Mouse (Mus musculus): ENCODE data around the gene Erbb4. TPM values are rescaled to one million over a fixed set of nuclear protein-coding genes. Genes with fewer than 3 reads are reported as not detected.

The Erbb4 gene
- total and polyA plus RNA-seq, 2 experiments, result 0.50 to 2.9 TPM

DNA sequence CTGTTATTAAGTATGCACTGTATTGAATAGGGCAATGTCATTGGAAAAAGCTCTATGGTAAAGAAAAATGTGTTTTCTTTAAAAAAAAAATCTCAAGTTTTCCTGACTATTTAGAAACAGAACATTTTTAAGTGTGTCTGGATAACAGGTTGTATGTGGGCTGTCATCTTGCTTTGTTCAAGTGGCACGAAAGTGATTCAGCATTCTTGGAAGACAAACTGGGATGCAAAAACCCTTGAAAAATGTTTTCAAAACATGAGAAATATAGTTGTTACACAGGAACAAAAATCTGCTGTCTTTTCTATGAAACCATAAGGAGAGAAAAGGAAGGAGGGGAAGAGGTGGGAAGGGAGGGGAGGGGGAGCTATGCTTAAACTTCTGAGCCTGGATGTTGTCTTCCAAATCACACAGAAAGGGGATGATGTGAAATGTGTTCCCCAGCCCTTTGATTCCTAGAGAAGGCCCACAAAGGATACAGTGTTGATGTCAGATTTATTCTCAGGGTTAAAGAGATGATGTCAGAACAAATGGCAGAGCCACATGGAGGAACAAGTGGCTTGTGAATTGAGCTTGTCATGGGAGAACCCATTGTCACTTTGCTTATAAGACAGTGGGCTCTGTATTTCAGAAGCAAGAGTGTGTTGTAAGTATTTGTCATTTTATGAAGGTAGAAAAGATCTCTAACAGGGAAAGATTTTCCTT is 16.4 kb upstream of the Erbb4 start:
- Histone ChIP-seq H3K36me3 (ENCODE audit: control insufficient read depth, insufficient read depth, low read length) (no peaks in the 10 kb centered on the region), H3K27ac (replicated peaks; ENCODE audit: insufficient read depth, low read depth, low read length) (no peak overlapping the region), H3K9ac (ENCODE audit: low read depth, low read length) (no peak overlapping the region), H3K4me3 (ENCODE audit: insufficient read depth, low read depth, low read length) (no peak overlapping the region), H3K79me2 (ENCODE audit: control insufficient read depth, insufficient read depth, low read length) (no peaks in the 10 kb centered on the region), H3K4me1 (ENCODE audit: control insufficient read depth, insufficient read depth, low read length) (no peaks in the 10 kb centered on the region), H3K27me3 (ENCODE audit: control insufficient read depth, insufficient read depth, low read length) (no peaks in the 10 kb centered on the region)
- 91% methylated on average over 1 of the region's 1 CpGs for WGBS
- no peak for TF ChIP-seq POLR2A (IDR thresholded peaks at IDR 0.05; ENCODE audit: extremely low read depth, insufficient read depth, low read length)
- no peak for TF ChIP-seq CTCF (IDR thresholded peaks at IDR 0.05; ENCODE audit: low read depth, low read length)
- DNase-seq (ENCODE audit: extremely low read depth, low read depth, low spot score), result no peak

DNA sequence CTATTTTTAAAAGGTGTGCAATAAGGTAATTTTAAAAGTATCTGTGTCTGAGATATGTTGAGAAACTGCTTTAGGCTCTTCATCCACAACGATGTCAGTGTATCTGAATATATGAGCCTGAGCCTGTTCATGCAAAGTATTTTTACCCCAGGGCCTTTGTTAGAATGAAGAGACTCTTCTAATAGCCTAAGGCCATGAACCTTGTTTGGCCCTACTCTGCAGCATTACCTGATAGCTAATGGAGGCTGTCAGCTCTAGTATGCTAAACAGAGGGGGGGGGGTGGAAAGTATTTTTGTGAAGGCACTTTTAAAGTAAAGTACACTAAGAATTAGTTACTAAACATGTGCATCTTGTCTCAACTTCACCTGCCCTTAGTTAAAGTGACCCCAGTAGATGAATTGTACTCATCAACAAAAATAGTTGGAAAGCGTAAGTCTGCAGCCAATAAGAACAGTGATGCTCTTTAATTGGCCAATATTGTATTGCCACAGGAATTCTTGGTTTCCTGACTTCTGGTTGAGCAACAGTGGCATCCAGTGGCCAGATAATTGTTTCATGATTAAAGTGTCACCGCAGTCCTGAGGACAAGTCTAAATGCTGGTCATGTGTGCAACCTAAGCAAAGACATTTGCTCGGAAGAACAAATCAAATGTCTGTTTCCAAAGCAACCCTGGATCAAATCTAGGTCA is 10.5 kb upstream of the Erbb4 start:
- 79% methylated on average over 4 of the region's 4 CpGs for WGBS
- Histone ChIP-seq H3K4me3 (ENCODE audit: insufficient read depth, low read depth, low read length) (no peak overlapping the region), H3K79me2 (ENCODE audit: control insufficient read depth, insufficient read depth, low read length) (no peaks in the 10 kb centered on the region), H3K27me3 (ENCODE audit: control insufficient read depth, insufficient read depth, low read length) (no peaks in the 10 kb centered on the region), H3K27ac (replicated peaks; ENCODE audit: insufficient read depth, low read depth, low read length) (no peak overlapping the region), H3K4me1 (ENCODE audit: control insufficient read depth, insufficient read depth, low read length) (no peaks in the 10 kb centered on the region), H3K9ac (ENCODE audit: low read depth, low read length) (no peak overlapping the region), H3K36me3 (ENCODE audit: control insufficient read depth, insufficient read depth, low read length) (no peaks in the 10 kb centered on the region)
- peak; percentile 54 for DNase-seq (ENCODE audit: extremely low read depth, low read depth, low spot score)
- TF ChIP-seq POLR2A (IDR thresholded peaks at IDR 0.05; ENCODE audit: extremely low read depth, insufficient read depth, low read length) (no peak), CTCF (IDR thresholded peaks at IDR 0.05; ENCODE audit: low read depth, low read length) (peak; percentile 43; the same call in 1 of the 2 replicates)

- DNase-seq (ENCODE audit: extremely low read depth, low read depth, low spot score), result peak; percentile 70
- Histone ChIP-seq H3K27ac (replicated peaks; ENCODE audit: insufficient read depth, low read depth, low read length) (no peak overlapping the region), H3K4me3 (ENCODE audit: insufficient read depth, low read depth, low read length) (peak overlapping the region; percentile 61), H3K4me1 (ENCODE audit: control insufficient read depth, insufficient read depth, low read length) (no peaks in the 10 kb centered on the region), H3K9ac (ENCODE audit: low read depth, low read length) (peak overlapping the region; percentile 44), H3K79me2 (ENCODE audit: control insufficient read depth, insufficient read depth, low read length) (no peaks in the 10 kb centered on the region), H3K36me3 (ENCODE audit: control insufficient read depth, insufficient read depth, low read length) (no peaks in the 10 kb centered on the region), H3K27me3 (ENCODE audit: control insufficient read depth, insufficient read depth, low read length) (no peaks in the 10 kb centered on the region)
- 5% methylated on average over 20 of the region's 20 CpGs for WGBS
- TF ChIP-seq POLR2A (IDR thresholded peaks at IDR 0.05; ENCODE audit: extremely low read depth, insufficient read depth, low read length), result no peak
- TF ChIP-seq CTCF (IDR thresholded peaks at IDR 0.05; ENCODE audit: low read depth, low read length), result no peak
Observed at GRCm38 (mm10) chr1:69108159-69108925, 483 bp upstream of the Erbb4 start.

DNA sequence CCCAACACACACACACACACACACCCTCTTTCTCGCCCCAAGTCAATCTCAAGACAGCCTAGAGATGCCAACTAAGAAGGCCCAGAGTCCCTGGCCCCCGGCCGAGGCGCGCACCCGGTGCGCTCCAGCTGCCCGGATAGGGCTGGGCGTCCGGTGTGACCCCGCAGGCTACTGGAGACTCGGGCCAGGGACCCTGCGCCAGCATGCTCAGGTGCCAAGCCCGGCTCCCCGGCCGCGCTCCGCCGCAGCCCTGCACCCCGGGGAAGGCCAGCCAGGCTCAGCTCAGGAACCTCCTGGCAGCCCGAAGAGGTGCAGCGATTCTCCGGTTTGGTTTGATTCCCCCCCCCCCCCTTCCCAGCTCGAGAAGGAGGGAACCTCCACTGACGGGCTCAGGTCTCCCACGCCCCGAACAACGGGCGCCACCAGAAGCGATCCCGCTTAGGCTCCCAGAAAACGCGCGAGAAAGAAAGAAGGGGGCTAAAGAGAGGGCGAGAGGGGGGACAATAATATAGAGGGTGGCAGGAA is 860 bp downstream of the Erbb4 start:
- H3K79me2 ChIP-seq (ENCODE audit: control insufficient read depth, insufficient read depth, low read length), result no peaks in the 10 kb centered on the region
- no peaks in the 10 kb centered on the region for H3K36me3 ChIP-seq (ENCODE audit: control insufficient read depth, insufficient read depth, low read length)
- H3K4me1 ChIP-seq (ENCODE audit: control insufficient read depth, insufficient read depth, low read length), result no peaks in the 10 kb centered on the region
- TF ChIP-seq POLR2A (IDR thresholded peaks at IDR 0.05; ENCODE audit: extremely low read depth, insufficient read depth, low read length) (0 out of 2 replicates have a peak, but pooled peaks have one; percentile 10), CTCF (IDR thresholded peaks at IDR 0.05; ENCODE audit: low read depth, low read length) (no peak)
- peak overlapping the region; percentile 61 for H3K4me3 ChIP-seq (ENCODE audit: insufficient read depth, low read depth, low read length)
- under 1% methylated on average over 35 of the region's 35 CpGs for WGBS
- no peak for DNase-seq (ENCODE audit: extremely low read depth, low read depth, low spot score)
- no peaks in the 10 kb centered on the region for H3K27me3 ChIP-seq (ENCODE audit: control insufficient read depth, insufficient read depth, low read length)
- peak overlapping the region; percentile 86 for H3K27ac ChIP-seq (replicated peaks; ENCODE audit: insufficient read depth, low read depth, low read length)
- H3K9ac ChIP-seq (ENCODE audit: low read depth, low read length), result peak overlapping the region; percentile 44

- H3K27me3 ChIP-seq (ENCODE audit: control insufficient read depth, insufficient read depth, low read length), result no peaks in the 10 kb centered on the region
- 1% methylated on average over 24 of the region's 24 CpGs for WGBS
- peak overlapping the region; percentile 60 for H3K4me3 ChIP-seq (ENCODE audit: insufficient read depth, low read depth, low read length)
- peak; percentile 80 for DNase-seq (ENCODE audit: extremely low read depth, low read depth, low spot score)
- no peaks in the 10 kb centered on the region for H3K79me2 ChIP-seq (ENCODE audit: control insufficient read depth, insufficient read depth, low read length)
- H3K4me1 ChIP-seq (ENCODE audit: control insufficient read depth, insufficient read depth, low read length), result no peaks in the 10 kb centered on the region
- H3K9ac ChIP-seq (ENCODE audit: low read depth, low read length), result peak overlapping the region; percentile 63
- TF ChIP-seq POLR2A (IDR thresholded peaks at IDR 0.05; ENCODE audit: extremely low read depth, insufficient read depth, low read length), result no peak; the same call in 1 of the 2 replicates
- no peaks in the 10 kb centered on the region for H3K36me3 ChIP-seq (ENCODE audit: control insufficient read depth, insufficient read depth, low read length)
- H3K27ac ChIP-seq (replicated peaks; ENCODE audit: insufficient read depth, low read depth, low read length), result peak overlapping the region; percentile 86
Observed at GRCm38 (mm10) chr1:69106322-69106761, 1.5 kb downstream of the Erbb4 start.

Data from liver, adult 2 months (tissue).